Mouse (Mus musculus) G1E (cell line): ENCODE data around the gene Fyb. TPM values are rescaled to one million over a fixed set of nuclear protein-coding genes. Genes with fewer than 3 reads are reported as not detected.

Experiments used
- ATAC-seq: 2 replicates; pipeline ENCODE4 v1.8.0; 2016; ENCODE audit warnings: mild to moderate bottlenecking; ENCODE audit not compliant: insufficient number of reproducible peaks, poor library complexity, low FRiP score, severe bottlenecking; ENCODE audit errors: extremely low read depth
- DNase-seq: peaks from one replicate; pipeline ENCODE4 v3.0.0; 2012; ENCODE audit warnings: low spot score
- H3K27me3 ChIP-seq: 2 replicates; pipeline ENCODE4 v1.6.1; 2012; ENCODE audit warnings: mild to moderate bottlenecking, low read length, inconsistent platforms; ENCODE audit not compliant: insufficient read depth
- H3K36me3 ChIP-seq: replicated peaks from 2 replicates; pipeline ENCODE3; 2012; ENCODE audit warnings: mild to moderate bottlenecking, inconsistent platforms
- H3K4me1 ChIP-seq: 2 replicates; pipeline ENCODE4 v1.6.1; 2012; ENCODE audit warnings: low read depth, low read length, inconsistent platforms, mixed read lengths; ENCODE audit not compliant: insufficient read depth
- H3K4me3 ChIP-seq: 2 replicates; pipeline ENCODE4 v1.5.1; 2012; ENCODE audit warnings: low read depth, mild to moderate bottlenecking, inconsistent platforms, low read length, moderate library complexity, mixed read lengths
- H3K9me3 ChIP-seq: replicated peaks from 2 replicates; pipeline ENCODE4 v1.6.1; 2012; ENCODE audit warnings: inconsistent platforms
- CTCF ChIP-seq: IDR thresholded peaks from 2 replicates; pipeline ENCODE4 v1.5.1; 2012; ENCODE audit warnings: low read depth, low read length, inconsistent platforms, mixed read lengths
- GATA1 ChIP-seq: IDR thresholded peaks from 2 replicates; pipeline ENCODE4 v1.6.1; 2012; ENCODE audit warnings: borderline replicate concordance, low read length, inconsistent platforms, mixed read lengths
- GATA2 ChIP-seq: IDR thresholded peaks from 2 replicates; pipeline ENCODE4 v1.6.1; 2012; ENCODE audit warnings: low read depth, low read length, inconsistent platforms, borderline replicate concordance
- POLR2AphosphoS5 ChIP-seq: IDR thresholded peaks from 2 replicates; pipeline ENCODE4 v1.6.1; 2012; ENCODE audit warnings: low read depth, low read length, inconsistent platforms; ENCODE audit not compliant: insufficient replicate concordance
- TAL1 ChIP-seq: conservative IDR thresholded peaks from 2 replicates; pipeline ENCODE4 v1.6.1; 2012; ENCODE audit warnings: low read depth, low read length, inconsistent platforms, mixed read lengths
- polyA plus RNA-seq: library from polyadenylated mRNA; stranded (reverse); fragments of >175 nt; gene quantifications from 2 replicates; pipeline ENCODE4 v1.2.3, GENCODE M21; 2012
- total RNA-seq, 2 experiments: library from RNA; stranded (forward) in 1 of 2; stranded (reverse) in 1 of 2; fragments of 200-1000 nt in 1 of 2; fragments of >200 nt in 1 of 2; fragmentation: Nextera tagmentation in 1 of 2; gene quantifications; 2 replicates each; pipeline ENCODE4 v1.2.3; 2014 to 2017

Gene Fyb
- total and polyA plus RNA-seq, 3 experiments, result 126 to 1,103 (median 317) TPM

GRCm38 (mm10) chr15:6598626-6599025, 76.0 kb downstream of the Fyb start:
- ATAC-seq, result no peak
- Histone ChIP-seq H3K4me3 (no peak overlapping the region), H3K4me1 (peaks cover 54% of the 10 kb centered on the region), H3K9me3 (no peaks in the 10 kb centered on the region), H3K36me3 (peaks cover 33% of the 10 kb centered on the region), H3K27me3 (no peaks in the 10 kb centered on the region)
- TF ChIP-seq POLR2AphosphoS5, result no peak
- no peak for TF ChIP-seq GATA1
- no peak for TF ChIP-seq CTCF
- no peak for TF ChIP-seq GATA2
- no peak for TF ChIP-seq TAL1
- no peak for DNase-seq

- Histone ChIP-seq H3K27me3 (no peaks in the 10 kb centered on the region), H3K4me1 (peaks cover 58% of the 10 kb centered on the region), H3K9me3 (no peaks in the 10 kb centered on the region), H3K4me3 (no peak overlapping the region), H3K36me3 (peaks cover 24% of the 10 kb centered on the region)
- TF ChIP-seq TAL1, result no peak
- no peak for TF ChIP-seq CTCF
- no peak for TF ChIP-seq POLR2AphosphoS5
- DNase-seq (no peak), ATAC-seq (no peak)
These were observed 77.7 kb downstream of the Fyb start for GRCm38 (mm10) chr15:6600314-6600713.

DNA sequence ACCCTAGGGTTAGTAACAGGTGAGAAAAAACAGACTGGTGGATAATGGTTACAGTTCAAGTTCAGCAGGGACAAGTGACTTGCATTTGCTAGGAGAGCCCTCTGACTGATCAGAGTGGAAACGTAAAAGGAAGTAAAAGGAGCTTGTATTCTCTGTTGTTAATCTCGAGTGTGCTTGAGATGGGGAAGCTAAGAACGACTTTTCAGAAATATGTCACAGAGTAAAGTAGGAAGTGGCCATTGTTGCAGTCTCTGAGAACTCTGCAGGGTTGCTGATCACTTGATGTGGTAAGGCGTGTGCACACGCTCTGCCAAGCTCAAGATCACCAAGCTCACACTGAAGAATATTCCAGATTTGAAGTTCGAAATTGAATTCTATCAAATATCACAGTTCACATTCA, 78.7 kb downstream of the Fyb start:
- no peak overlapping the region for H3K4me3 ChIP-seq
- TF ChIP-seq CTCF (no peak), TAL1 (no peak), GATA1 (no peak), GATA2 (no peak), POLR2AphosphoS5 (no peak)
- DNase-seq, result no peak

DNA sequence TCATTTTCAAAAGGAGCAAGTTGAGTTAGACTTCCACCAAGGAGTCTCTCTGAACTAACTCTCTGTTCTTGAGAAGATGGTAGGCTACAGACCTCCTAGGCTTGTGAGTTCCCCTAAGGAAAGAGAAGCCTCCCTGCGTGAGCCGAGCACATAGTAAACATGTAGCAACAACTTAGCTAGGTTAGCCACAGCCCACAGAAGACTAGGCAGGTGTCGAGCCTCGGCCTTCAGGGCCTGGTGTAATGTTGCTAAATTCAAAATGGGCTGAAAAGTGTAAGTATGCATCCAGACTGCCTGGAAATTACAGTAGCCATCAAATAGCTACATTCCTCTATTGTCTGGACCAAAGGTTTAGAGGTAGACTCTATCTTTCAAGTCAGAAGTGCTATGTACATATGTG, 79.3 kb downstream of the Fyb start:
- Histone ChIP-seq H3K9me3 (no peaks in the 10 kb centered on the region), H3K36me3 (peaks cover 21% of the 10 kb centered on the region), H3K4me3 (no peak overlapping the region), H3K4me1 (peaks cover 46% of the 10 kb centered on the region), H3K27me3 (no peaks in the 10 kb centered on the region)
- no peak for ATAC-seq
- TF ChIP-seq TAL1 (no peak), CTCF (no peak), GATA2 (no peak), GATA1 (no peak), POLR2AphosphoS5 (no peak)
- DNase-seq, result no peak

More for the DNA sequence above, 78.7 kb downstream of the Fyb start:
- Histone ChIP-seq H3K9me3 (no peaks in the 10 kb centered on the region), H3K36me3 (peaks cover 21% of the 10 kb centered on the region), H3K27me3 (no peaks in the 10 kb centered on the region), H3K4me1 (peaks cover 52% of the 10 kb centered on the region)
- ATAC-seq, result peak; percentile 22; the same call in 1 of the 2 replicates

- no peaks in the 10 kb centered on the region for H3K27me3 ChIP-seq
- no peak overlapping the region for H3K4me3 ChIP-seq
- DNase-seq (no peak), ATAC-seq (no peak)
- H3K36me3 ChIP-seq, result peaks cover 32% of the 10 kb centered on the region
- H3K9me3 ChIP-seq, result peaks cover 5% of the 10 kb centered on the region
- peaks cover 38% of the 10 kb centered on the region for H3K4me1 ChIP-seq
- no peak for TF ChIP-seq GATA1
- TF ChIP-seq CTCF, result no peak
- no peak for TF ChIP-seq GATA2
- TF ChIP-seq POLR2AphosphoS5, result no peak
- no peak for TF ChIP-seq TAL1
These were observed 88.0 kb downstream of the Fyb start for GRCm38 (mm10) chr15:6610703-6611102.

- TF ChIP-seq CTCF (no peak), POLR2AphosphoS5 (no peak), GATA2 (no peak), TAL1 (no peak), GATA1 (no peak)
- Histone ChIP-seq H3K4me1 (peaks cover 40% of the 10 kb centered on the region), H3K36me3 (peaks cover 31% of the 10 kb centered on the region), H3K9me3 (peaks cover 3% of the 10 kb centered on the region), H3K27me3 (no peaks in the 10 kb centered on the region), H3K4me3 (no peak overlapping the region)
- ATAC-seq (no peak), DNase-seq (no peak)
These were observed 90.2 kb downstream of the Fyb start for GRCm38 (mm10) chr15:6612835-6613234.
